Mouse (Mus musculus) hindbrain, embryonic 14.5 days (tissue): ENCODE results near the gene Nde1. TPM values are rescaled to one million over a fixed set of nuclear protein-coding genes. Genes with fewer than 3 reads are reported as not detected.
"Not testable (repeated sequence)": the region's sequence is repeated elsewhere in the genome, so short reads cannot be mapped to it uniquely, and the experiment has no call there.

ENCODE experiments used
- ATAC-seq: fragments of 200-750 bp; cut with Nextera tagmentation; 2 replicates; pipeline ENCODE4 v1.8.0; 2017; ENCODE audit warnings: moderate number of reproducible peaks, mild to moderate bottlenecking, moderate TSS enrichment, moderate library complexity; ENCODE audit not compliant: low FRiP score
- DNase-seq: peaks from one replicate; pipeline ENCODE4 v3.0.0-alpha.2; 2015; ENCODE audit warnings: low spot score
- H3K27ac ChIP-seq: fragments of 300-500 bp; sonication (generic); 2 replicates; pipeline ENCODE4 v1.5.1; 2014; ENCODE audit warnings: mild to moderate bottlenecking, moderate library complexity
- H3K27me3 ChIP-seq: fragments of 300-500 bp; sonication (generic); 2 replicates; pipeline ENCODE4 v1.6.1; 2014; ENCODE audit warnings: mild to moderate bottlenecking, low read length, mixed read lengths; ENCODE audit not compliant: control insufficient read depth, insufficient read depth
- H3K36me3 ChIP-seq: fragments of 300-500 bp; sonication (generic); replicated peaks from 2 replicates; pipeline ENCODE4 v1.6.1; 2014; ENCODE audit not compliant: control insufficient read depth, insufficient read depth
- H3K4me1 ChIP-seq: fragments of 300-500 bp; sonication (generic); replicated peaks from 2 replicates; pipeline ENCODE4 v1.6.1; 2014; ENCODE audit warnings: antibody characterized with exemption, low read length, mixed read lengths; ENCODE audit not compliant: control insufficient read depth, insufficient read depth
- H3K4me2 ChIP-seq: fragments of 300-500 bp; sonication (generic); replicated peaks from 2 replicates; pipeline ENCODE4 v1.6.1; 2014; ENCODE audit warnings: mild to moderate bottlenecking, moderate library complexity
- H3K4me3 ChIP-seq: fragments of 300-500 bp; sonication (generic); replicated peaks from 2 replicates; pipeline ENCODE4 v1.5.1; 2014; ENCODE audit warnings: mild to moderate bottlenecking, low read length
- H3K9ac ChIP-seq: fragments of 300-500 bp; sonication (generic); 2 replicates; pipeline ENCODE4 v1.6.1; 2014
- H3K9me3 ChIP-seq: fragments of 300-500 bp; sonication (generic); 2 replicates; pipeline ENCODE4 v1.6.1; 2016; ENCODE audit warnings: low read length; ENCODE audit not compliant: control insufficient read depth
- WGBS: fragments of 180-500 bp; shearing (Covaris S2); extraction: QIAGEN DNeasy Blood & Tissue Kit; methylation state at CpG from one replicate; pipeline ENCODE4 v1.1.7; 2014; 5-methylcytosine and 5-hydroxymethylcytosine counted together
- polyA plus RNA-seq: library from polyadenylated mRNA; unstranded; fragments of >200 nt; fragmentation: Nextera tagmentation; extraction: Ambion mirVana; gene quantifications from 2 replicates; pipeline ENCODE4 v1.2.1, GENCODE M21; 2014

The Nde1 gene
- polyA plus RNA-seq, 1 experiment from 2014 or later, result 22.7 TPM

DNA sequence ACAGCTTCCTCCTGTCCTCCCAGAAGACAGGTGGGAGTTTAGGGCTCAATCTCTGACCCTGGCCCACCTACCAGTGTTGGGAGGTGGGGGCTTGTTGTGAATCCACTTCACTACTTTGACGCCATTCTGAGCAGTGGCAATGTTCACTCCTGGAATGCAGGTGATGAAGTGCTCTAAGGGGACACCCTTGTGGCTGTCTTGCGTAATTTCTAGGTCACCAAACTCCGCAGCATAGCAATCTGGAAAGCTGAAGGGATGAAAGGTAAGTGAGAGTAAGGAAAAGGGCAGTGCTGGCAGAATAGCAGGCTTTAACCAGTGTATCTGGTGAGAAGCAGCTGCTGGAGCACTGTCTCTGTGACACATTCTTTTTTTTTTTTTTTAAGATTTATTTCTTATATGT, 31.7 kb upstream of the Nde1 start:
- Histone ChIP-seq H3K4me1 (no peaks in the 10 kb centered on the region), H3K4me2 (no peak overlapping the region), H3K27me3 (no peaks in the 10 kb centered on the region), H3K9me3 (no peaks in the 10 kb centered on the region), H3K4me3 (no peak overlapping the region), H3K9ac (no peak overlapping the region), H3K27ac (no peak overlapping the region), H3K36me3 (peaks cover 99% of the 10 kb centered on the region)
- DNase-seq (no peak), ATAC-seq (no peak)
- WGBS, result 82% methylated on average over 3 of the region's 3 CpGs

DNA sequence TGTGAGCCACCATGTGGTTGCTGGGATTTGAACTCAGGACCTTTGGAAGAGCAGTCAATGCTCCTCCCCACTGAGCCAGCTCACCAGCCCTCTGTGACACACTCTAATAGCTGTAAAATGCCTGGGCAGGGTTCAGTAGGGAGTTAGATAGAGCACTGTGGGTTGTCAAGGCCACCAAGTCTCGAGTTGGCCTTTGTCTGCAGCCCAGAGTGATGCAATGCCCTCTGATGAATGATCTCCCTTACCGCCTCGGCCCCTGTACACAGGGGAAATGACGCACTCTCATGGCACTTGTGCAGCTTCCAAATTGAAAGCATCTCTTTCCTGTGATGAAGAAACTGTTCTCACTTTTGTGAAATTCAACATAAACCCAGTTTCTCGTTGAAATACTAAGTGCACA, 31.2 kb upstream of the Nde1 start:
- no peak overlapping the region for H3K27ac ChIP-seq
- no peaks in the 10 kb centered on the region for H3K27me3 ChIP-seq
- no peak overlapping the region for H3K4me3 ChIP-seq
- ATAC-seq (no peak), DNase-seq (no peak)
- 88% methylated on average over 5 of the region's 5 CpGs for WGBS
- no peaks in the 10 kb centered on the region for H3K4me1 ChIP-seq
- H3K36me3 ChIP-seq, result peaks cover 99% of the 10 kb centered on the region
- H3K9me3 ChIP-seq, result no peaks in the 10 kb centered on the region
- H3K9ac ChIP-seq, result no peak overlapping the region
- no peak overlapping the region for H3K4me2 ChIP-seq

DNA sequence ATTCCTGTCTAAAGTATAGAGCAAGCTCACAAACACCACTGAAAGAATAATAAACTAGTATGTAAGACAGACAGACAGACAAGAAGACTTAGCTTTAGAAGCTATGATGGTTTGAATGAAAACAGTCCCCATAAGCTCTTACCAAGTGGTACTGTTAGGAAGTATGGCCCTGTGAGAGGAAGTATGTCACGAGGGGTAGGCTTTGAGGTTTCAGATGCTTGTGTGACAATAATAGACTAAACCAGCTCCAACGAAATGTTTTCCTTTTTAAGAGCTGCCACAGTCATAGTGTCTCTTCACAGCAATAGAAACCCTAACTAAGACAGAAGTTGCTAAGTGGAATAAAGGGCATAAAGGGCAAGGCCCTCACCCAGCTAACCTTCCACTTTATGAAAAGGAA, 28.1 kb upstream of the Nde1 start:
- no peaks in the 10 kb centered on the region for H3K9me3 ChIP-seq
- H3K4me1 ChIP-seq, result no peaks in the 10 kb centered on the region
- peaks cover 98% of the 10 kb centered on the region for H3K36me3 ChIP-seq

DNA sequence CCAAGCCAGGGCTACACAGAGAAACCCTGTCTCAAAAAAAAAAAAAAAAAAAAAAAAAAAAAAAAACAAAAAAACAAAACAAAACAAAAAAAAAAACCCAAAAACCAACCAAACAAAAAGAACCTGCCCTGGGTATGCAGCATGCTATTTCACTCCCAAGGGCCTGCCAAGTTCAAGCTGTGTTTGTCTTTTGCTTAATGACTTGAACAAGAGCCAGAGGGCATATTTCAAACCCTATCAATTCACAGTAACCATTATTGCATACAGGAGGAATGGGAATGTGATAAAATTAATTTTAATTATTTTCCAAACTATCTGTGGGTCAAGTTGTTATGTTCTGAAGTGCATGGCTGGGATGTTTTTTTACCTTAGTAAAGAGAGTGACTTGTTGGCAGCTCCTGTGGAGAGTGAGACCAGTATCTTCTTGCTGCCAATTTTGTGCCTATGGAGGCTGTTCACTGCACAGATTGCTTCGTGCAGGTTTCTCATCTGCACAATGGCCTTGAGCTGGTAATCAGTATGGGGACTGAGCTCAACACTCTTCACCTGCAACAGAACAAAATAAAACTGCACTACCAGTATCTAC, 25.0 kb upstream of the Nde1 start:
- 93% methylated on average over 1 of the region's 1 CpGs for WGBS
- no peaks in the 10 kb centered on the region for H3K27me3 ChIP-seq
- no peaks in the 10 kb centered on the region for H3K9me3 ChIP-seq
- no peak overlapping the region for H3K9ac ChIP-seq
- no peak overlapping the region for H3K4me2 ChIP-seq
- peaks cover 98% of the 10 kb centered on the region for H3K36me3 ChIP-seq
- DNase-seq, result no peak
- H3K27ac ChIP-seq, result no peak overlapping the region
- H3K4me1 ChIP-seq, result no peaks in the 10 kb centered on the region
- H3K4me3 ChIP-seq, result no peak overlapping the region
- ATAC-seq, result no peak

More for the DNA sequence above, 28.1 kb upstream of the Nde1 start:
- Histone ChIP-seq H3K9ac (no peak overlapping the region), H3K4me3 (no peak overlapping the region), H3K27me3 (no peaks in the 10 kb centered on the region), H3K27ac (no peak overlapping the region), H3K4me2 (no peak overlapping the region)
- 89% methylated on average over 2 of the region's 2 CpGs for WGBS
- no peak for ATAC-seq
- DNase-seq, result no peak

DNA sequence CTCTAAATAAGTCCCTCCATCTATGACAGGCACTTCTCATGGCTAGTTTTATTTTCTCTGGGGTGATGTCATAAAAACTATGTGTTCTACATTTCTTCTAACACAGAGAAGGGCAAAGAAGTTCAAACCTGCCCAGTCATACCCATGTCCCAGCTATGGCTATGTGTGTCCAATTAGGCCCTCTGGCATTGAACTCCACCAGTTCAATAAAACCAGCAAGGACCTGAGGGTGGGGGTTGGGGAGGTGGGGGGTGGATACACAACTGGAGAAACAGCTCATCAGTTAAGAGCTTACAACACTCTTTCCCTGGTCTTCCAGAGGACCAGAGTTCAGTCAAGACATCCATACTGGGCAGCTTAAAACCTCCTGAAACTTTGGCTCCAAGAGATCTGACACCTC, 24.0 kb upstream of the Nde1 start:
- DNase-seq (no peak), ATAC-seq (no peak)
- Histone ChIP-seq H3K9ac (no peak overlapping the region), H3K4me3 (no peak overlapping the region), H3K27me3 (no peaks in the 10 kb centered on the region), H3K9me3 (no peaks in the 10 kb centered on the region), H3K4me1 (no peaks in the 10 kb centered on the region), H3K36me3 (peaks cover 98% of the 10 kb centered on the region), H3K4me2 (no peak overlapping the region), H3K27ac (no peak overlapping the region)

DNA sequence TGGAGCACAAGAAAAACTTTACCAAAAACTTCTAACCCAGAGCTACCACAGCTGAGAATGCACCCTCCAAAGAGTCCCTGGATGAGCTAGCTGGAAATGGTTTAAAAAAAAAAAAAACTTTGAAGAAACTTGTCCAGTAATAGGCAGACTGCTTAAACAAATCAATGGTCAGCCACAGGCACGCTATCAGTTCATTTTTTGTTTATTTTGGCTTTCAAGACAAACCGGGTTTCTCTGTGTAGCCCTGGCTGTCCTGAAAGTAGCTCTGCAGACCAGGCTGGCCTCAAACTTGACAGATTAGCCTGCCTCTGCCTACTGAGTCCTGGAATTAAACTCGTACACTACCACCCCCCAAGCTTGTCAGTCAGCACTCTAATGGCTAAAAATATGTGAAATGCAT, 19.8 kb upstream of the Nde1 start:
- WGBS, result 93% methylated on average over 3 of the region's 3 CpGs
- H3K4me1 ChIP-seq, result no peaks in the 10 kb centered on the region
- no peak for DNase-seq
- no peaks in the 10 kb centered on the region for H3K27me3 ChIP-seq
- no peak overlapping the region for H3K9ac ChIP-seq
- H3K27ac ChIP-seq, result no peak overlapping the region
- H3K4me2 ChIP-seq, result no peak overlapping the region
- H3K36me3 ChIP-seq, result peaks cover 96% of the 10 kb centered on the region
- no peak overlapping the region for H3K4me3 ChIP-seq
- no peaks in the 10 kb centered on the region for H3K9me3 ChIP-seq
- ATAC-seq, result no peak

DNA sequence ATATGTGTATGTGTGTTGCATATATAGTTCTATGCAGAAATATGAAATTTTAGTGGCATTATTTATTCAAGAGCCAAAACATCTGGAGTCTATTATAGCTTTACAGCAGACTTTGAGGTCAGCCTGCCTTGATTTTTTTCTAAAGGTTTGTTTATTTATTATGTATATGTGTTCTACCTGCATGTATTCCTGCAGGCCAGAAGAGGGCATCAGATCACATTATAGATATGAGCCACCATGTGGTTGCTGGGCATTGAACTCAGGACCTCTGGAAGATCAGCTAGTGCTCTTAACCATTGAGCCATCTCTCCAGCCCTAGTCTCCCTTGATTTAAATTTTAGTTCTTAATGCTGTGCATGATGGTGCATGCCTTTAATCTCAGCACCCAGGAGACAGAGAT, 15.4 kb upstream of the Nde1 start:
- no peaks in the 10 kb centered on the region for H3K4me1 ChIP-seq
- no peak overlapping the region for H3K4me3 ChIP-seq
- no peak overlapping the region for H3K9ac ChIP-seq
- no peak for DNase-seq
- H3K4me2 ChIP-seq, result no peak overlapping the region
- no peak overlapping the region for H3K27ac ChIP-seq
- no peak for ATAC-seq
- peaks cover 92% of the 10 kb centered on the region for H3K36me3 ChIP-seq
- no peaks in the 10 kb centered on the region for H3K9me3 ChIP-seq
- H3K27me3 ChIP-seq, result no peaks in the 10 kb centered on the region

DNA sequence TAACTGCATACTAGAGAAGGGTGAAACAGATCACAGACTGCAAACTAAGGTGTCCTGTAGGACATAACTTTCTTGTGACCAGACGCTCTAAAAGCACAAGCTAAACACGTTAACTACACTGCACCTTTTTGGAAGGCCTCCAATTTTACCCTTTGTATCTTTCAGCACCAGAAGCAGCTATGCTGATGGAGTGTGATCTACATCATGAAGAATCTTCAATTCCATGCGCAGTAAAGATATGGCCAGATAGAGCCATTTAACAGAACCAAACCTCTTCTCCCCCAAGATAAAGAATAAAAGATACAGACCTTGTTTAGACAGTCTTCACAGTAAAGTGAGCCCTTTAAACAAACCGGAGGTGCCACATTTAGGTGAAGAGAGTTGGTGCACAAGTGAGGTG, 11.4 kb upstream of the Nde1 start:
- H3K36me3 ChIP-seq, result peaks cover 61% of the 10 kb centered on the region
- ATAC-seq (no peak), DNase-seq (no peak)
- no peaks in the 10 kb centered on the region for H3K27me3 ChIP-seq
- H3K4me1 ChIP-seq, result no peaks in the 10 kb centered on the region
- no peak overlapping the region for H3K4me3 ChIP-seq
- H3K9me3 ChIP-seq, result no peaks in the 10 kb centered on the region
- H3K27ac ChIP-seq, result no peak overlapping the region
- no peak overlapping the region for H3K9ac ChIP-seq
- H3K4me2 ChIP-seq, result no peak overlapping the region
- WGBS, result 95% methylated on average over 4 of the region's 4 CpGs

DNA sequence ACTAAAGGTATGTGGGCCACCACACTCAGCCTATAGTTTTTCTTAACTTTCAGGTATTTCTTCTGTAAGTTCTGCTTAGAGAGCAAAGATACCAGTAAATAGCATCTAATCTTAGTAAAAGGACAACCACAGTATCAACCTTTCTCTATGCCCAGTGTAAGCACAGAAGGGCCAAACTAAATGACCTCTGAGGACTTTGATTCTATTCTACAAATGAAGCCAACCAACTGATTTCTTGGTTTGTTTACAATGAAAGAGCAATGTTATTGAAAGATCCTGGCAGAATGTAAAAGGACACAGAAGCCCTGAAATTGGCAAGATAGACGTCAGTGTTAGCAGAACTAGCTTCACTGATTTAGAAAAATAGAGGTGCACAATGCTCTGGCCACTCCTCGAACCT, 7.4 kb upstream of the Nde1 start:
- not testable (repeated sequence) for DNase-seq, H3K9ac ChIP-seq, ATAC-seq, H3K4me2 ChIP-seq, H3K4me3 ChIP-seq, H3K27me3 ChIP-seq, H3K9me3 ChIP-seq, H3K27ac ChIP-seq
- peaks cover 13% of the 10 kb centered on the region for H3K4me1 ChIP-seq
- 69% methylated on average over 1 of the region's 2 CpGs for WGBS
- peaks cover 30% of the 10 kb centered on the region for H3K36me3 ChIP-seq

DNA sequence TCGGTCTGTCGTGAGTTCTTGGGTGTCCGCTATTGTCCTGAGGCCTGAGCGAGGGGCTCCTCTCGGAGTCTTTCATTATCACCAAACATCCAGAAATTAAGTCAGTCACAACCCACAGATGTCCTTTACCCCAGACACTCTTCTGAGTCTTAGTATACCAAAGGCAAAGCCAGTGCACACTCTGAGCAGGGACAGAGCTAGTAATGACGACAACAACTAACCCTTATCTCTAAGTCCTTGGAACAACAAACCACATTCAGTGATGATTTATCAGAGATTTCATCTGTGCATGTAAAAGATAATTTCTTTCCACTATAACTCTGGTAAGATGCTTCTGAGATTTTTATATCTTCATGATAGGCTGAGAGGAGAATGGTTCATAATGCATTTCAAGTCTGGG, 6.8 kb upstream of the Nde1 start:
- no peak overlapping the region for H3K9ac ChIP-seq
- no peak for DNase-seq
- no peak overlapping the region for H3K4me3 ChIP-seq
- 97% methylated on average over 5 of the region's 6 CpGs for WGBS
- peaks cover 13% of the 10 kb centered on the region for H3K4me1 ChIP-seq
- no peaks in the 10 kb centered on the region for H3K9me3 ChIP-seq
- no peak overlapping the region for H3K27ac ChIP-seq
- ATAC-seq, result no peak
- no peak overlapping the region for H3K4me2 ChIP-seq
- no peaks in the 10 kb centered on the region for H3K27me3 ChIP-seq
- peaks cover 23% of the 10 kb centered on the region for H3K36me3 ChIP-seq
